Mouse (Mus musculus): ENCODE measurements at regions not wholly inside any gene's neighbourhood (a gene's known extent, or its start where the extent isn't known, plus 50 kb on each side); places are given as distances from the start of the nearest gene placed in this dataset.
"Not testable (repeated sequence)": the region's sequence is repeated elsewhere in the genome, so short reads cannot be mapped to it uniquely, and the experiment has no call there.

DNA sequence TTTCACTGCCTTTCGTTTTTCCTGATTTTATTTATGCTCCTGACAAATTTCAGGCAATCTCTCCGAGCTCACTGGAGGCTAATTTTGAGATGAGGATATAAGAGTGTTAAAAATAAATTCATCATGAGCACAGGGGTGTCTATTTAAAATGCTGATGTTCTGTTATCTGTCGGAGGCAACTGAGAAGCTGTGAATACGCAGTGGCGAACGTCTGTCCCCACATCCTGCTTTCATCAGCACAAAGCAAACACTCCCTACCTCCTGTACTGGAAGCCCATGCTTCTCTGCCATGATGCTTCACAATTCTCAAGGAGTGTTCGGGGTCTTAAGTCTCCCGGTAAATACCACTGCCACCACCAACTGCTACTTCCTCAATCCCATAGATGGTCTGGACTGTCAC, 526.9 kb downstream of the Pdcd6ip start:
- no peak for DNase-seq (ENCODE audit: low spot score in 2 of 2)

DNA sequence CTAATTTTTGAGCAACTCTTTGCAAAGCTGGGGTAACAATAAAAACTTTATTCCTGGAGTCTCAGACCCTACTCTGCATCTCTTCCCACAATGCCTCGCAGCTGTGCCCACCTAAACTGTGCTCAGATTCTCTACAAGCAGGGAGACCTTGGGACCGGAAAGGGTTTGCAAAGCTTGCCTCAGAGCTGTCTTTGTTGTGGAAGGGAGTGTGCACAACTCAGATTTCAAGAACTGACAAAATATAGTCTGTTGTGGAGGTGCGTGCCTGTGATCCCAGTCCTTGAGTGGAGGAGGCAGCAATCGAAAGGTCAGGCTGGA, 530.2 kb downstream of the Pdcd6ip start:
- no peak for DNase-seq (ENCODE audit: low spot score in 2 of 2)

DNA sequence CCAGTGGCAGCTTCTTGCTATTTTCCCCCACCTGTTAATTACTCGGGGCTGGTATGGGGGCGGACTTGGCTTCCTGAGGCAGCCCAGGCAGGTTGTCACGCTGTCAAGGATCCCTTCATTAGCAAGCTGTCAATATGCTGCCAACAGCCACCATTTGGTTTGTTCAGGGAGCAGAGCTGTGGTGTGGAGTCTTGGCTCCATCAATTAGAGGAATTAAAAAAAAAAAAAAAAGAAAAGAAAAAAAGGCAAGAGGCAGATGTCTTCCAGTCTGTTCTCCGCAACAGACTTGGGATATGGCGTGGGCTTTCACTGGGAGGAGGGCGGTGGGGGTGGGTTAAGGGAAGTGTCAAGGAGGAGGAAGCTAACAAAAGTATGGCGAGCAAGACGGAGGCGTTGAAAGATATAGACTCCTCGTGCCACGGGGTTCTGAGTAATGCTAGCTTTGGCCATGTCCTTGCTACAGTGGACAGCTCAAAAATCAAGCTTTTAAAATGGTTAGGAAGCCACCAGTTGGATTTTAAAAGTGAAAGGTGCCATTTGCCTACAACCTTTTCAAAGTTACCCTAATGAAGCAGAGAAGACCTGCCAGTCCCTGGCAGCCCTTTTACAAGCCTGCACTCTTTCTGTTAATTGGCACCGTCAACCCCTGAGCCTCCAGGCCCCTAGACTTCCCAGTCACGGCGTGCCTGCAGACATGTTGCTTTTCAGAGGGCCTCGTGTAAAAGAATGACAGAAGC, 530.7 kb downstream of the Pdcd6ip start:
- no peak for DNase-seq (ENCODE audit: low spot score in 2 of 2)

DNA sequence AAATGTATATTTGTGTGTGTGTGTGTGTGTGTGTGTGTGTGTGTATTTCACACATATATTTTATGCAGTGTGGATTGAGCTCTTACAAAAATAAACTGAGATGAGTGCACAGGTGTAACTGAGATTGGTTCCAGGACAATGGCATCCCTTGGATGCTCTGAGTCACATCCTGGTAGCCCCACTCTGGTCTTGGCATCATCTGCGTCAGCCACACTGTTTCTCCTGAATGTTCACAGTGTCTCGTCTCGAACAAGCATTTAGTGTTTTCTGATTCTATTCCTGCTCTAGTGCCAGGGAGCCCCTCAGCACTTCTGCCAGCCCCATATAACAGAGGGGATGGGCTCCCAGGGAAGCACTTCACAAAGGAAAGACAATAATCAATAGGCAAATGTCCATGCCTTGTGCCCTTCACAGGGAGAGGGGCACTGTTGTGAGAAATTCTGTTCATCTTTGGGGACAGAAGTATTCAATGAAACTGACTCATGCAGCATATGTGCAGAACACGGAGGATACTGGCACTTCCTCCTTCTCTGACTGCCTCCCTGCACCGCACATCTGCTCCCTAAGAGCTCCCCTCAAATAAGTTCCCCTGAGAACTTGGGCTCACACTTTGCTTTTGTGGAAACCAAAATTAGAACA, 536.2 kb downstream of the Pdcd6ip start:
- no peak for DNase-seq (ENCODE audit: low spot score in 2 of 2)

DNA sequence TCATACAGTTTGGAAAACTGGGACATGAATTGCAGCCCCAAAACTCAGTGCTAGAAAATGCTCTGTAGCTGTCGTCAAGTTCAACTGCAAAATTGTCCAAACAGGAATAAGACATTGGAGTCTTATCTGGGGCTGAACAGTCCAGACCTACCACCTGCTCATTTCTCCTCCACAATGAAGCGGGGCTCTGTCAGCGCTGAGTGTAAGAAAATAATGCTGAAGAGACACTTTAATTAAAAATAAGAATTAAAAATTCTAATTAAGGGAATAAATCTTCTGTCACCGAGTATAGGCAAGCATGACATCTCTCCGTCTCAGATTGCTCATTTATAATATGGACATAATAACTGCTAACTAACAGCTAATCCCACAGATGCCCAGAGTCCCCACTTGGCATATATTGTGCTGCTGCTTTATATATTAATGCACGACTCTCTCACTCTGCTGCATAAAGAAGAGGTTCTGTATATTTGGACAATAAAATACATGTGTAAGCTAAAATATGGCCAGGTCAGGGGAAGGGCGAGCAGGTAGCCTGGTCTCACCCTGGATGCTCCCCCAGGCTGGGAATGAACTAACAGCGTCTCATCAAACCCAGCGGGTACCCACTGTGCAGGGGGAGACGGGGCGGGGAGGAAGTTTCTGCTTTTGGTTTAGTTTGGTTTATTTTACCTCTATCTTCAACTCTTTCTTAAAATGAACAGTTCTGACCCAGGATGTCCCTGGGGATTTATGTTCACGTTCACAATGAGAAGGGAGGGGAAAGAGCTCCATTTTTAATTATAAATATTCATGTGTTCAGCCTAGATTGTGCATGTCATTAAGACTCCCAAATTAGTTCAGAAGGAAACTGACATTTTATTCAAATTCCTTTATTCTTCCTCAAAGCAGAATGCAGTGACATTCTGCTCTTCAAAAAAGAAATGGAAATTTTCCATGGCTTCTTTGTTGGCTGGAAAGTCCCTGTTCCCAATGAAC, 544.9 kb downstream of the Pdcd6ip start:
- no peak for DNase-seq (ENCODE audit: low spot score in 2 of 2)

DNA sequence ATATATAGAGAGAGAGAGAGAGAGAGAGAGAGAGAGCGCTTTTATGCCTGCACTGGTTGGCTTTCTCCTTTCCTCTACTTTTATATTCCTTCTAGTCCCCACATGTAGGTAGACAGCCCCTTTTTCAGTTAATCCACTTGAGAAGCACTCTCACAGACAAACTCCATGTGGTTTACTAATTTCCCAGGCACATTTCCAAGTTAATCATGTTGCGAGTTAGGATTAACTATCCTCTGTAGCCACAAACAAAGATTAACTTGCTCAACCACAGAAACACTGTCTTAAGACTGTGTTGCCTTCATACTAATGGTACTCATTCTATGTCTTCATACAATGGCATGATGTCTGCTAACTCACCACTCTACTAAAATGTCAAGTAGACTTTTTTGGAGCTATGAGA, 548.0 kb downstream of the Pdcd6ip start:
- no peak for DNase-seq (ENCODE audit: low spot score in 2 of 2)

DNA sequence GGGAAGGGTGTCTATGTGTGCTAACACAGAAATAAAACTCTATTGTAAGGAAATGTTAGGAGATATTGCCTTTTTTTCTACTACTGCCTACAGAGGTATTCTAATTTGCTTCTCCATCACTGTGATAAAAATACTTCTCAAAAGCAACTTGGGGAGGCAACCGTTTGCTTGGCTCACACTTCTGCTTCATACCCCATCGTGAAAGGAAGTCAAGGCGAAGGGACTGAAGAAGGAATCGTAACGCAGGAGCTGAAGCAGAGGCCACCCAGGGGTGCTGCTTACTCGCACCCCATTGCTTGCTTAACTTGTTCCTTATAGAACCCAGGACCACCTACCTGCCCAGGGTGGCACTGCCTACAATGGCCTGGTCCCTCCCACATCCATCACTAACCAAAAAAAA, 550.0 kb downstream of the Pdcd6ip start:
- no peak for DNase-seq (ENCODE audit: low spot score in 2 of 2)

DNA sequence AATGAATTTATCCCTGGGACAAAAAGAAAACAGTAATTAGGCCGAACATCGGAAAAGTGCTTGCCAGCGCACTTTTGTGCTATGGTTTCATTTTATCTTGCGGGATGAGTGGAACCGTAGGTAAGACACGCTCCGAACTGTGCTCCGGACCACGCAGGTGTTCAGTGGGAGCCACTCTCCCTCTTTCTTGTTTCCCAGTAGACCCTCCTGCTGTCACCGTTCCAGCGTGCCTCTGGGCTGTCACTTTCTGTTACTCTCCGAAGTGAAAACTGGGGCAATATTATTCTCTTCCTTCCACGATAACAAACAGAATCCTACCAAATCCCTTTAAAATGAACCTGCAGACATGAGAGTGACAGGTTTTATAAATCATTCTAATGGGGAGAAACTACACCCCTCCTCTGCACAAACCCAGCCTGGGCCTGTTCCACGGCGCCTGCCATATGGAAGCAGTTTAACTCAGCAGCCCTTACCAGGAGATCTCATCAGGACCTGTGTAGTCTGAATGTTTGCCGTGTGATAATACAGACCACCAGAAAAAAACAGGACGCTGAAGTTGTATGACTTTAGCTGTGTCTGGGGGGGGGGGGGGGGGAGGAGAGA, 550.5 kb downstream of the Pdcd6ip start:
- DNase-seq (ENCODE audit: low spot score in 2 of 2), result no peak

DNA sequence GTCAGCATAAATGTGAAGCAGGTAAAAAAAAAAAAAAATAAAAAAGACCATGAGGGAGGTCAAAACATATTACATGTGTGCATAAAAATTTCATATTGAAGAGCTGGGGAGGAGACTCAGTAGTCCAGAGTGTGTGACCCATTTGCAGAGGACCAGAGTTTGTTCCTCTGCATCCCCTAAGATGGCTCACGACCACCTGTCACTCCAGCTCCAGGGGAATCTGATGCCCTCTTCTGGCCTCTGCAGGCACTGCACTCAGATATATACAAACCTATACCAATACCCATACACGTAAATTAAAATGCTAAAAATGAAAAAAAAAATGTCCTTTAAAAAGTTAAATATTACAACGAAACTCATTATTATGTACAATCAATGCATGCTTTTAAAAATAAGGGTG, 551.4 kb downstream of the Pdcd6ip start:
- no peak for DNase-seq (ENCODE audit: low spot score in 2 of 2)

DNA sequence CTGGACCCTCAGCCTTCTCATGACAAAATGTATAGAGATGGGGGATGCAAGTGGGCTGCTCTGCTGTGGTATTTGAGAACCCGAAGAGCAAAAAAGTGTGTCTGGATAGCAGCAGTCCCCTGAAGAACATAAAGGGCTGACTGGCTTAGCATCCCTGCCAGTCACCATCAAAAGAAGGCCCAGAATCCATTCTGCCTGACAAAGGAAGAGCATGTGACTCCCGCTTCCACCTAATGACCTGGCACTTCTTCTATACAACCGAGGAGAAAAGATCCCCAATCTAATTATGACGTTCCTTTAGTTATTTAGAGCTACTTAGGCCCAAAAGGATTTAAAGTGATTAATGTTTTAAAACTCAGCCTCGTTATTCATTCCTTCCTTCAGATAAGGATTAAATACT, 559.0 kb downstream of the Pdcd6ip start:
- no peak for DNase-seq (ENCODE audit: low spot score in 2 of 2)

DNA sequence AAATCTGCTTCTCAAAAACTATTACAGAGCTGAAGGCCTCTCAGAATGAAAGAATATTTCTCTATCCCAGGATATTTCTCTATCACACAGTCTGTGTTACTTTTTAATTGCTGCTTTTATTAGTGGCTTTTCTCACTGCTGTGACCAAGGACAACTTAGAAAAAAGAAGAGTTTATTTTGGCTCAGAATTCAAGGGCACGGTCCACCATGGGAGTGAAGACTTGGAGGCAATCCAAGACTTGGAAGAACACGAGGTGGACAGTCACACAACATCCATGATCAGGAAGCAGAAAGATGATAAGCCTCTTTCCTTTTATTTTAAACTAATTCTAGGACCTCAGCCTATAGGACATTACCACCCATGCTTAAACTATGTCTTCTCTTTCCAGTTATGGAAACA, 561.5 kb downstream of the Pdcd6ip start:
- DNase-seq (ENCODE audit: low spot score in 2 of 2), result no peak

DNA sequence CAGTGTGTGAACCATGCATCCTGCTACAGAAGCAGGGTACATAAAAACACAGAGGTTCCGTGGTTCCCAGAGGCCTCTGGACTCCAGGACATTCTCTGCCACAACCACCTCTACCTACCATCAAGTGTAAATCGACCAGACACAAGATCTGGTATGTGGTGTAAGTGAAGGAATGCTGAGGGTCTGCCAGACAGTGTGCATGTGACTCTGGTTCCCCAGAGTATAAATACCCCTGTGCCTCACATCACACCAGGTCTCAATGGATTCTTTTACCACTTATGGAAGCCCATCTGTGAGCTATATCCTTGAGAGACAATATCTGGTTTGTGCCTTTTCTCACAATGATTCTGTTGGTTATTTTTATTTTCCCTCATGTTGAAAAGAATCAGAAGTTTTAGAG, 563.0 kb downstream of the Pdcd6ip start:
- no peak for DNase-seq (ENCODE audit: low spot score in 2 of 2)

DNA sequence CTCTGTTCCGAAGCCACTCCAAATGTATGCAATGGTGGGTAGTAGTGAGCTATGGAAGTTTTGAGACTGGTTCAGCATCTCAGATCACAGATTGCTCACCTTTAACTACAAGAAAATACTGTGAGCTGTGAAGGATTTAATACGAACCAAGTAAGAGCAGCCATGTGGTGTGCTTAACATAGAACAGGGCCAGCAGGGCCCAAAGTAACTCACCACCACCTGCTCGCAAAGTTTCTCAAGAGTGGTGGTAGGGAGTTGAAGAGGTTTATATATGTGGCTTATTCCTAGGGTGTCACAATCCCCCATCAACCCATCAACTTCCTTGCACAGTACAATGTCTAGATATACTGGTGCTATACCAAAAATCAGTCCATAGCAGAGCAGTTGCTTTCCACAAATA, 573.4 kb downstream of the Pdcd6ip start:
- DNase-seq (ENCODE audit: low spot score in 2 of 2), result no peak

DNA sequence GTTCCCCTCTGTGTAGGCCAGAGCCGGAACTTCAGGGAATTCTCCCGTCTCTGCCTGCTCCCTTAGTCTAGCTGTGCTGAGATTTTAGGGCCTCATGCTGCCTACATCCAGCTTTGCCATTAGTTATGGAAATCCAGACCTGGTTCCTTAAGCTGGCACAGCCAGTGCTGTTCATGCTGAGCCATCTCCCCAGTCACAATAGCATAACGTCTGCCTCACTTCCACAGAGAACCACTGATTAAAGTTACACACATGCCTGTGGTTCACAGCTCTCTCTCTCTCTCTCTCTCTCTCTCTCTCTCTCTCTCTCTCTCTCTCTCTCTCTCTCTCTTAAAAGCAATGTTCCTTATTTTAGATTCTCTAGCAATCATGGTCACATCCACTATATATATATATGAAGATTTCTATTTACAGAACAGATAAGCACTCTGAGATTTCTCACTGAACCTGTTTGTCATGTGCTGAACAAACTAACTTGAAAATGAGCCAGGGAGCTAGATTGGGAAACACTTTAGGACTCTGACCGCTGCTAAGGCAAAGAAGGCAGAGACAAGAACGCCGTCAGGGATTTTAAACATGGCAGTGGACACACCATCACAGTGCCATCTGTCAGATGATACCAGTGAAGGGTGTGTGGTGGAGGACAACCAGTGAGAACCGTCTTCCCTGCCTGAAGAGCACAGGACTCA, 584.9 kb downstream of the Pdcd6ip start:
- no peak for DNase-seq (ENCODE audit: low spot score in 2 of 2)

DNA sequence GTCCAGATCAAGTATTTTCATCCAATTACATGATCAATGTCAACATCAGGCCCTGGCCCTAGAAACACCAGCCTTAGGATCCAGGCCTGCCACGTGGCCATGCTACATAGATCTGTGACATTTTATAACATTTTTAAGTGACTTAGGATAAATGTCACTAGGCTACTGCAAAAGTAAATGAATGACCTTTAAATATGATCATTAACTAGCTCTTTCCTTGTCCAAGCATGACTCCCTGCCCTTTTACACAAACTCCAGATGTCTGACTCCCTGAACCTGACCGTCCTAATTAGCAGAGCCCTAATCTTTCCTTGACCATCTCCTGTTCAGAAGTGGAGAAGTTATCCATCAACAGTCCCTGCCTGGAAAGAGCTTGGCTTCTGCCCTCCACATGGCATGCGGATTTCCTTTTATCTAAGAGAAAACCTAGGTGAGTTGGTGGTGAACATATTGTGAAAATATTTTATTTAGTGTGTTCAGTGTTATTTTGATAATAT, 585.8 kb downstream of the Pdcd6ip start:
- DNase-seq (ENCODE audit: low spot score in 2 of 2), result no peak

DNA sequence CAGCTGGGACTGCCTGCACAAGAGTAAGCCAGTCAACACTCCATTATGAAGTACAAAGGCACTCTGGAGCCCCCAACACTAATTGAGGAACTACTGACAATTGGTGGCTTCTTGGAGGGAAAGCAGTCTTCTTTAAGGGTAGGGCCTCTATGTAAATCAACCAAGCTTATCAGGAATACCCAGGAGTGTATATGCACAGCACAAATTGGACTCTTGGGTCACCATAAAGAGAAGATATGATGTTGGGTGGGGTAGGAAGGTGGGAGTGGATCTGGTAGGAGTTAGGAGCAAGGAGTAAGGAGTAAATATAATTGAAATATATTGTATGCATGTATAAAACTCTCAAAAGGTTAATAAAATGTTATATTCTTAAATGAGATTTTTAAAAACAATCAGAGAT, 587.7 kb downstream of the Pdcd6ip start:
- no peak for DNase-seq (ENCODE audit: low spot score in 2 of 2)

DNA sequence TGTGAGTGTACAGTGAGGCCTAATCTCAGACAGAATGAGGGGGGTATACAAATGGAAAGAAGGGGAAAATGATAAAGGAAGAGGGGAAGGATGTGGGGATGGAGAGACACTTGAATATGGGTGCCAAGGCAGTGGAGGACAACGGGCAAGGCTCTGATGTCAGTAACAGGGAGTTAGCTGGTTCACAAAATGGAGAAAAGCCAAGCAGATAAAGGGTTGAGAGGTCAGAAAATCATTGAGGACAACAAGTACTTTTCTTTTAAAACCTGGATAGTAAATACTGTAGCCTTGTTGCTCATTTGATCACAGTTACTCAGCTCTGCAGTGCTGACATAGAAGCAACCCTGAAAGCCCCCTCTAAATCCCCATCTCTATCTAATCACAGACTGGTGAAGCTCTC, 588.3 kb downstream of the Pdcd6ip start:
- no peak for DNase-seq (ENCODE audit: low spot score in 2 of 2)

DNA sequence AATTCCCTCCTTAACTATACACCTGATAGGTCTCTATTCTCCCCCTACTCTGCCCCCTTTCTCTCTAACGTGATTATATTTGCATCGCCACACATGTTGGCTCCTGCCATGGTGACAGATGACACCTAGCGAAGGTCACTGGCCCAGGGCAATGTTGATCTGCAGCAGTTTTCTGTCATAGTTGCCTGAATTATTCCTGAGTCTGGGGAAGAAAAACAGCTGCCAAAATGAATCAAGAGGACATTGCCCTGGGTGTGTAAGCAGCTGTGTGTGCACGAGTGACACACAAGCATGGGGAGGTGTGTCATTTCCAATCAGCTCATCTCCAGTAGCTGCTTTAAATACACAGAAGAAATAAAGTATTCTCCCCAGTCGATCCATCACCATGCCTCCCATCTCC, 592.5 kb downstream of the Pdcd6ip start:
- no peak for DNase-seq (ENCODE audit: low spot score in 2 of 2)

DNA sequence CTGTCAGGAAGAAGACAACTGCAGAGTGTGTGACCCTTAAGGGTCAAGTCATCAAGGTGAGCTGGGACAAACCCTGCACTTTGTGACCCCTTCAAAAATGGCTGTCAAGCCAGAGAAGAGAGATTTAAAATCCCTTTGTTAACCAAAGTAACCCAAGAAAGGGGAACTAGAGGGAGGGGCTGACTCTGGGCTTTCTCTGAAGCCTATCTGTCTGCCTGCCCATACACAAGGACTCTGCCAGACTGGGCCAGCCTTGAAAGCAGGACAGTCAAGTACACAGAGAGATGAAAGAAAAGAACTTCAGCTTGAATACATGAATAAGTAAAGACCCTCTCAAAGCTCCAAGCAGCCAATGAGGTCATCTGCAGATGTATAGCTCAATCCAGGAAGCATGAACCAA, 595.3 kb downstream of the Pdcd6ip start:
- no peak for DNase-seq (ENCODE audit: low spot score in 2 of 2)

DNA sequence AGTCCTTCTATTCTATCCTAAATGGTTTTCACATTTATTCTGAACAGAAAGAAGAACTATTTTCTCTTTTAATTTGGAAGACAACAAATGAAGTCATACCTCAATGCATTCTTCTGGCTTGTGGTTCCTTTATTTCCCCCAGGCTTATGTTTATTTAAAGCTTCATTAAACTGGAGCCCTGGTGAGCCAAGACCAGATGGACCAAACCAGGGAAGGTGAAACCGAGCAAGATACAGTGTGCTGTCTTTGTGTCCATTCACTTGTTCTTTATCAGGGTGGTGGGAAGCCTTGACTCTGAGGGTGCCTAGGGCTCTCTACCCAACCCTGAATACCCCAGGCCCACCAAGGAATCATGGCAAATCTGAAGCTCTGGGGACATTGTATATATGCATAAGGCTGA, 606.3 kb downstream of the Pdcd6ip start:
- DNase-seq (ENCODE audit: low spot score in 2 of 2), result no peak

DNA sequence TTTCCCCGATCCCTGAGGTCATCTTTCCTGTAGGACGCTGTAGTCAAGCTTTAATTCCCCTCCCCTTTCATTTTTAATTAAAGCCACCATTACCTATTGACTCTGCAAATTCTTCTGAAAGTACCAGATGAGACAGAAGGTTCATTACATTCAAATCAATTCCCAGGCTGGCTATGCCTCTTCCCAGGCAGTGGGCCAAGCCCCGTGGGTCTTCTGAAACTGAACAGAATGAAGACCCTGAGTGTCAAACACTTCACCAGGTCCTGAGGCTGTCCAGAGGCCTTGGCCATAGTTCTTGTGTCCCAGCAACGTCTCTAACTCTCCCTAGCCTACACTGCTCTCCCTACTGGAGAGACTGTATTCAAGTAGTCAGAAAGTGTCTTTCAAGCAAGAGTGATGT, 607.4 kb downstream of the Pdcd6ip start:
- no peak for DNase-seq (ENCODE audit: low spot score in 2 of 2)

DNA sequence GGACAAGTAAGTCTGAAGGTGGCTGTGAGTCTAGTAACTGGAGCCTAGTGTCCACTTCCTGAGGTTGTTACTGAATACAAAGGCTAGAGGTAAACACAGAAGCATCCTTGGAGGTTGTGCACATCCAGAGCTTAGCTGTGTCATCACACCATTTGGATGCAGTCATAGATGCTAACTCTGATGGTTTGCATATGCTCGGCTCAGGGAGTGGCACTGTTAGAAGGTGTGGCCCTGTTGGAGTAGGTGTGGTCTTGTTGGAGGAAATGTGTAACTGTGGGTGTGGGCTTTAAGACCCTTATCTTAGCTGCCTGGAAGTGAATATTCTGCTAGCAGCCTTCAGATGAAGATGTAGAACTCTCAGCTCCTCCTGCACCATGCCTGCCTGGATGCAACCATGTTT, 612.6 kb downstream of the Pdcd6ip start:
- not testable (repeated sequence) for DNase-seq (ENCODE audit: low spot score in 2 of 2)
